Mouse (Mus musculus): ENCODE data around the gene Zxdc. TPM values are rescaled to one million over a fixed set of nuclear protein-coding genes. Genes with fewer than 3 reads are reported as not detected.
A peak's percentile ranks its signal among the peaks of the same experiment; 100 is the strongest.

Gene Zxdc
- polyA plus RNA-seq, 1 experiment from 2014 or later, result 10.4 TPM

DNA sequence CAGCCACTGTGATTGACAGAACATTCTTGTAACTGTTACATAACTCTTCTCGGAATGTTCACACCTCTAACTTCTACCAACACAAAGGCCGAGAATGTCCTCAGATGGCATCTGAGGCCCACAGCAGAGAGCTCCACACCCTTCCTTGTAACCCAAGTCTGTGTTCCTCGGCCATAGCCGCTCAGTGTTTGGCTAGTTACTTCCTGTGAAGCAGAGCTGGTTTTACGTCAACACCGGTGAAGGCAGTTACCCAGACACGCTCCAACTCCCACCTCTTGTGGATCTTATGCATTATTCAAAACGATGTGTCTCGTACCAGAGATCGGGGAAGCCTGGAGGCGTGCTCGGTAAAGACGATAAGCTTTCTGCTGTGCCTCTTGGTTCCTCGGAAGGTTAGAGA, 60.6 kb downstream of the Zxdc start:
- Histone ChIP-seq H3K27me3 (replicated peaks) (peaks cover 10% of the 10 kb centered on the region; the same call in 1 of the 2 replicates), H3K27ac (replicated peaks) (no peak overlapping the region), H3K9ac (replicated peaks) (no peak overlapping the region), H3K4me1 (peaks cover 14% of the 10 kb centered on the region), H3K36me3 (no peaks in the 10 kb centered on the region), H3K9me3 (replicated peaks) (no peaks in the 10 kb centered on the region), H3K4me2 (no peak overlapping the region), H3K4me3 (replicated peaks) (no peak overlapping the region)
- no peak for ATAC-seq (ENCODE audit: low FRiP score)
- 62% methylated on average over 14 of the region's 14 CpGs for WGBS

DNA sequence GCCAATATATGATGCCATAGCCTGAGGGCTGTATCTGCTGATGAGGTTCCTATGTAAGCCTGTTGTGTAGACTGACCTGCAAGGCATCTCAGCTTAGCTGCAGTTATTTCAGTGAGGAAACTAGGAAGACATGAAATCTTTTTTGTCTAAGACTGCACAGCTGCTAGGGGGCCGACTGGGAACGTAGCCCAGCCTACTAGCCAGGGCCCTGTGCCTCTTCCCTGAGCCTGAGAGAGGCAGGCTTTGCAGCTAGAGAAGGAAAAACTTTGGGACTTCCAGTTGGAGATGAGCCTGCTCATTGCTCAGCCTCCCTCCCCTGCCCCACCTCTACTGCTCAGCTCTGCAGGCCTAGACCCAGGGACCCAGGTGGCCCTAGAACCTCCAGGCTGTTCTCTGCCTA, 62.2 kb downstream of the Zxdc start:
- Histone ChIP-seq H3K4me3 (replicated peaks) (no peak overlapping the region), H3K9ac (replicated peaks) (no peak overlapping the region), H3K4me1 (peaks cover 16% of the 10 kb centered on the region), H3K36me3 (no peaks in the 10 kb centered on the region), H3K9me3 (replicated peaks) (no peaks in the 10 kb centered on the region), H3K27ac (replicated peaks) (no peak overlapping the region), H3K27me3 (replicated peaks) (peaks cover 10% of the 10 kb centered on the region; the same call in 1 of the 2 replicates), H3K4me2 (no peak overlapping the region)
- no peak for ATAC-seq (ENCODE audit: low FRiP score)
- 57% methylated on average over 2 of the region's 2 CpGs for WGBS

DNA sequence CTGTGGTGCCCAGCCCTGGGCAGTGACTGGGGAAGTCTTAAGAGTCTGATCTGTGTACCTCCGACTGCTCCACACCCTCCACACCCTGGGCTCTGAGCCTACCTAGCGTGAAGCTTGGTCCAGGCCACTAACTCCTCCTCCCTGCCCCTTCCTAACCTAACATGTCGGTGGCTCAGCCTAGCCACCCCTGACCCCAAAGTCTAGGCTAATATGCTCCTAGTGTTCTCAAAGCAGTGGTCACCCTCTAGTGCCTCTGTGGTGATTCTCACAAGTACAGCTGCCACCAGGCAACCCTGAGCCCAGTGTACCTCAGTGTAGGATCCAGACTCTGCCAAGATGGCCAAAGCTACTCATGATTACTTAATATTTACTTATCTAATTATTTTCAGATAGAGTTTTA, 65.4 kb downstream of the Zxdc start:
- Histone ChIP-seq H3K36me3 (no peaks in the 10 kb centered on the region), H3K4me1 (0 out of 2 replicates have a peak, but pooled peaks cover 2% of the 10 kb centered on the region), H3K4me3 (replicated peaks) (no peak overlapping the region), H3K4me2 (no peak overlapping the region), H3K9me3 (replicated peaks) (no peaks in the 10 kb centered on the region), H3K9ac (replicated peaks) (no peak overlapping the region), H3K27ac (replicated peaks) (no peak overlapping the region), H3K27me3 (replicated peaks) (no peaks in the 10 kb centered on the region)
- 70% methylated on average over 3 of the region's 3 CpGs for WGBS
- peak; percentile 55; the same call in 1 of the 2 replicates for ATAC-seq (ENCODE audit: low FRiP score)

DNA sequence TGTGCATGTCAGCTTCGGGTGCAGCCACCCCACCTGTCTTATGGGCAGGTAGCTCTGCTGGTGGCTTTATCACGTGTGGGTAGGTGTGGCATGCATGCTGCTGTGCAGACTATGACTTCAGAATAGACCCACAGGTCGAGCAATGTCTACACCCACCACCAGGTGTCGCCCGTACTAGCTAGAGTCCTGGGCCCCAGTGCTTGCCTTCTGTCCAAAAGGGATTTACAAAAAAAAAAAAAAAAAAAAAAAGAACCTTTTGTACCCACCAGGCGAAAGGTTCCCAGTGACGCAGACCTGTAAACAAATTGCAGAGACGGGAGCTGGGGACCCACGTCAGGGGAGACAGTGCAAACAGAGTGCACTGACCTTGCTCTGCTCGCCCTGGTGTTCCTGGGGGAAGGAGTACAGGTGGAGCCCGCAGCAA, 65.9 kb downstream of the Zxdc start:
- Histone ChIP-seq H3K9ac (replicated peaks) (no peak overlapping the region), H3K9me3 (replicated peaks) (no peaks in the 10 kb centered on the region), H3K36me3 (no peaks in the 10 kb centered on the region), H3K4me3 (replicated peaks) (no peak overlapping the region), H3K4me1 (0 out of 2 replicates have a peak, but pooled peaks cover 2% of the 10 kb centered on the region), H3K4me2 (no peak overlapping the region), H3K27me3 (replicated peaks) (no peaks in the 10 kb centered on the region), H3K27ac (replicated peaks) (no peak overlapping the region)
- 21% methylated on average over 11 of the region's 11 CpGs for WGBS
- ATAC-seq (ENCODE audit: low FRiP score), result peak; percentile 35

DNA sequence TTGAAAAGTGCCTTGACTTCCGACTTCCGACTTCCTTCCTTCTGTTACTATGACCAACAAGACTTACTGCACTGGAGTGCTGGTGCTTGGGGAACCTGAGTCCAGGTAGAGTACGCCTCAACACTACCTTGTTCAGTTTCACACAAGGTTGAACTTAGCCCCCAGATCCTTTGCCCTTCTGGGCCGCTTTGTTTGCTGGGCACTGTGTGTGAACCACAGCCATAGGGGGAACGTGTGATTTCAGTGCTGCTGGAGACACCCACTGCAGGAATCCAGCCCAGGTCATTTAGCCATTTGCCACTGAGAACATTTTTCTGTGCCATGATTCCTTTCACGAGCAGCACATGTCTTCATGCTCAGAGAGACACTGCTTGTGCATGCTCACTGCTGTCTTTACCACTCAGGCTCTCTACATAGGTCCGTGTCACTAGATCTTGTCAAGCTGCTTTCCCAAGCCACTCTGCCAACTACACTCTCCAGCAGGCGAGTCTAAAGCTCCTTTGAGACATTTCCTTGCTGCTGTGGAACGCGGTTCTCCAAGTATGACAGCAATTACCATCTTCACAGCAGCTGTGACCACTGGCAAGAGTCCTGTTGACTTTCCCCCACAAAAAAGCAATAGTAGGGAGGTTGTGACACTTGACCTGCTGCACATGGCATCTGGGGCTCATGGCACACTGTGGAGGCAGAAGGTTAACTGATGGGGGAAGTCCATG, 67.1 kb downstream of the Zxdc start:
- Histone ChIP-seq H3K27me3 (replicated peaks) (no peaks in the 10 kb centered on the region), H3K4me1 (0 out of 2 replicates have a peak, but pooled peaks cover 2% of the 10 kb centered on the region), H3K9ac (replicated peaks) (no peak overlapping the region), H3K4me3 (replicated peaks) (no peak overlapping the region), H3K36me3 (no peaks in the 10 kb centered on the region), H3K27ac (replicated peaks) (no peak overlapping the region), H3K9me3 (replicated peaks) (no peaks in the 10 kb centered on the region), H3K4me2 (no peak overlapping the region)
- WGBS, result 79% methylated on average over 10 of the region's 10 CpGs
- no peak for ATAC-seq (ENCODE audit: low FRiP score)

DNA sequence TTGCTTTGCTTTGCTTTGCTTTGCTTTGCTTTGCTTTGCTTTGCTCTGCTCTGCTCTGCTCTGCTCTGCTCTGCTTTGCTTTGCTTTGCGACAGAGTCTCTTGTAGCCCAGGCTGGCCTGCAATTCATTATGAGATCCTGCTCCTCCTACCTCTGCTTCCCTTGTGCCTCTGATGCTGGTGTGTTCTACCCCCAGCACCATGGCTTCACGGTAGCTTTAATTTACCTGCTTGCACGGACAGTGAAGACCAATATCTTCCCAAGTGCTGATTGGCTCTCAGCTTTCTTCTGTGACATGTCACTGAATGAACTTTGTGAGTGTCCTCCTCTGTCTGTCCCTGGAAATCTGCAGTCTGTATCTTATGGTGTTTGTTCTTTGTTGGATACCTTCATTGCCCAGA, 67.7 kb downstream of the Zxdc start:
- no peaks in the 10 kb centered on the region for H3K36me3 ChIP-seq
- H3K9ac ChIP-seq (replicated peaks), result no peak overlapping the region
- 98% methylated on average over 3 of the region's 3 CpGs for WGBS
- no peaks in the 10 kb centered on the region for H3K27me3 ChIP-seq (replicated peaks)
- H3K4me2 ChIP-seq, result no peak overlapping the region
- no peak for ATAC-seq (ENCODE audit: low FRiP score)
- no peaks in the 10 kb centered on the region for H3K9me3 ChIP-seq (replicated peaks)
- no peak overlapping the region for H3K4me3 ChIP-seq (replicated peaks)
- no peak overlapping the region for H3K27ac ChIP-seq (replicated peaks)
- H3K4me1 ChIP-seq, result 0 out of 2 replicates have a peak, but pooled peaks cover 2% of the 10 kb centered on the region

DNA sequence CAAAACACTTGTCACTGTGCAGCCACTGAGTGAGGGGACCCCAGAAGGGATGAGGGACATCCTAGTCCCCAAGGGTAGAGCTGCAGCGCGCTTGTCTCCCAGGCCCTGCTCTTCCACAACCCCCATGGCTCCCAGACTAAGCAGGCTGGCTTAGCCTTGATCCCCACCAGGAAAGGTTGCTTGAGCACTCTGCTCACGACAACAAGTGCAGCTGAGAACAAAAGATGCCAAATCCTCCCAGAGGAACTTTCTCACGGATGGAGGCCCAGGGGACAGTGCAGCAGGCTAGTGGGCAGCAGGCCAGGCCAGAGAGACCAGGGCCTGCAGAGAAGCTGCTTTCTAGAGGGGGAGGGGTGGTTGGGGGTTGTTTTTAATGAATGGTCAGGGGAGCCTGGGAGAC, 77.6 kb downstream of the Zxdc start:
- Histone ChIP-seq H3K9me3 (replicated peaks) (no peaks in the 10 kb centered on the region), H3K4me3 (replicated peaks) (no peak overlapping the region), H3K4me1 (no peaks in the 10 kb centered on the region; the same call in 1 of the 2 replicates), H3K9ac (replicated peaks) (no peak overlapping the region), H3K4me2 (no peak overlapping the region), H3K27ac (replicated peaks) (peak overlapping the region; percentile 54), H3K27me3 (replicated peaks) (no peaks in the 10 kb centered on the region), H3K36me3 (no peaks in the 10 kb centered on the region)
- ATAC-seq (ENCODE audit: low FRiP score), result peak; percentile 76
- 32% methylated on average over 4 of the region's 4 CpGs for WGBS

DNA sequence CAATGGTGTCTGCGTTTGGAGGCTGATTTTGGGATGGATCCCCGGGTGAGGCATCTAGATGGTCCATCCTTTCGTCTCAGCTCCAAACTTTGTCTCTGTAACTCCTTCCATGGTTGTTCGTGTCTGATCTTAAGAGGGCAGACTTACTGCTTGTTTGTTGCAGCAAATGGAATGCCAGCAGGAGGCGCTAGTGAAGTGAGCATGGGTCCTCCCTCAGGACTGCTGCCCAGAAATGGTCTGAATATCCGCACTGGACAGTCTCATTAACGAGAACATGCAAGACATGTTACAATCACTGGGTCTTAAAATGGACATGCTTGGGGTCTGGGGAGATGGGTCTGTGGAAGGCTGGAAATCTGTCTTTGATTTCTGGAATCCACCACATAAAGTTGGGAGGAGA, 80.9 kb downstream of the Zxdc start:
- no peak overlapping the region for H3K27ac ChIP-seq (replicated peaks)
- H3K9me3 ChIP-seq (replicated peaks), result no peaks in the 10 kb centered on the region
- H3K27me3 ChIP-seq (replicated peaks), result no peaks in the 10 kb centered on the region
- WGBS, result 37% methylated on average over 7 of the region's 7 CpGs
- no peak overlapping the region for H3K9ac ChIP-seq (replicated peaks)
- no peaks in the 10 kb centered on the region; the same call in 1 of the 2 replicates for H3K4me1 ChIP-seq
- no peak overlapping the region for H3K4me3 ChIP-seq (replicated peaks)
- ATAC-seq (ENCODE audit: low FRiP score), result no peak
- no peaks in the 10 kb centered on the region for H3K36me3 ChIP-seq
- H3K4me2 ChIP-seq, result no peak overlapping the region

DNA sequence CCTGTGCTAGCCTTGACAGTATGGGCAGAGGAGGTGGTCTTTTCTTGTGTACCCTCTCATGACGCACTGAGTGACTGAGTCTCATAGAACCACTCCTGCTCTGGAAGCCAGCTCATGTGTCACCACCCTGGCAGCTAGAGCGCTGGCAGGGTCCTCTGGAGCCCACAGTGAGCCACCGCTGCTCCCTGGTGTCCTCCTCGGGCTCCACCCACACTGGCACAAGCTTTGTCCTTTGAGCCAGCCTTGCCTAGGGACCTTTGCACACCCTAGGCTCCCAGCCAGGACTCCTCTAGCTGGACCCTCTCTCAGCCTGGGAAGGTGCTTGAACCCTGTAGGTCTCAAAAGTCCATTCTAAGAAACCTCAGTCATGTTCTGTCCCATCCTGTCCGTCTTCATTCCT, 81.4 kb downstream of the Zxdc start:
- H3K36me3 ChIP-seq, result no peaks in the 10 kb centered on the region
- H3K4me1 ChIP-seq, result no peaks in the 10 kb centered on the region; the same call in 1 of the 2 replicates
- no peaks in the 10 kb centered on the region for H3K27me3 ChIP-seq (replicated peaks)
- no peaks in the 10 kb centered on the region for H3K9me3 ChIP-seq (replicated peaks)
- H3K27ac ChIP-seq (replicated peaks), result no peak overlapping the region
- H3K4me2 ChIP-seq, result no peak overlapping the region
- H3K9ac ChIP-seq (replicated peaks), result no peak overlapping the region
- no peak overlapping the region for H3K4me3 ChIP-seq (replicated peaks)
- ATAC-seq (ENCODE audit: low FRiP score), result peak; percentile 30; the same call in 1 of the 2 replicates
- 83% methylated on average over 5 of the region's 5 CpGs for WGBS

DNA sequence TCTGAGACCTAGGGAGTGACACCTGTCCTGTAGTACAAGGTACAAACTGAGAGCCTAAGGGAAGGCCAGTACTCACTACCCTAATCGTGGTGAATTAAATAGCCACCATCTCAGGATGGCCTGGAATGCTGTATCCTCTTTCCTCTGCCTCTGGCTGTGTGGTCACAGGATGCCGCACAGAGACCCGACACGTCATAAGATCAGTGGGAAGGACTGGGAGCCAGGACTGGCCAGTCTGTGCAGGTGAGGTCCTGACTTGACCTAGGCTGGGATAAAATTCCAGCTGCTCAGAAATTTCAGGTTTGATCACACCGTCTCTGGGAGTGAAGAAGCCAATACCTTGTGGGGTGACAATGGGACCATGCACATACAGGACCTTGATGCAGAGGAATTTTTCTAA, 82.2 kb downstream of the Zxdc start:
- Histone ChIP-seq H3K9me3 (replicated peaks) (no peaks in the 10 kb centered on the region), H3K36me3 (no peaks in the 10 kb centered on the region), H3K4me1 (no peaks in the 10 kb centered on the region; the same call in 1 of the 2 replicates), H3K4me2 (no peak overlapping the region), H3K4me3 (replicated peaks) (no peak overlapping the region), H3K27ac (replicated peaks) (no peak overlapping the region), H3K27me3 (replicated peaks) (no peaks in the 10 kb centered on the region), H3K9ac (replicated peaks) (no peak overlapping the region)
- ATAC-seq (ENCODE audit: low FRiP score), result no peak
- 92% methylated on average over 5 of the region's 5 CpGs for WGBS

DNA sequence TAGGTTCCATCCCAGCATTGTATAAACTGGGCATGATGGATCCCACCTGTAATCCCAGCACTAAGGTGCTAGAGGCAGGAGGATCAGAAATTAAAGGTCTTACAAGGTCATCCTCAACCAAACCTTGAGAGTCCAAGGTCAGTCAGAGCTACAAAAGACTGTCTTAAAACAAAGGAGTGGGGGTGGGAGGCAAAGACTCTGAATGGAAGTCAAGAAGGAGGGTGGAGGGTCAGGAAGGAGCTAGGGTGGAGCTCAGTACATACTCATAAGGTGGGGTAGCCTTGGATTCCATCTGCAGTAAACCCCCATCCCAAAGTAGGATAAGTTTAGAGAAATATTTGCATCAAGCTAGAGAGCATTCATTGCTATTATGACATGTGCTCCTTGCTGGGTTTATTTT, 83.3 kb downstream of the Zxdc start:
- Histone ChIP-seq H3K9ac (replicated peaks) (no peak overlapping the region), H3K4me3 (replicated peaks) (no peak overlapping the region), H3K27me3 (replicated peaks) (no peaks in the 10 kb centered on the region), H3K4me2 (no peak overlapping the region), H3K4me1 (no peaks in the 10 kb centered on the region), H3K36me3 (no peaks in the 10 kb centered on the region), H3K27ac (replicated peaks) (no peak overlapping the region), H3K9me3 (replicated peaks) (no peaks in the 10 kb centered on the region)
- no peak for ATAC-seq (ENCODE audit: low FRiP score)
